Comparison of ENCODE assay signal across 13 mouse cellular contexts in the genomic region with DNA sequence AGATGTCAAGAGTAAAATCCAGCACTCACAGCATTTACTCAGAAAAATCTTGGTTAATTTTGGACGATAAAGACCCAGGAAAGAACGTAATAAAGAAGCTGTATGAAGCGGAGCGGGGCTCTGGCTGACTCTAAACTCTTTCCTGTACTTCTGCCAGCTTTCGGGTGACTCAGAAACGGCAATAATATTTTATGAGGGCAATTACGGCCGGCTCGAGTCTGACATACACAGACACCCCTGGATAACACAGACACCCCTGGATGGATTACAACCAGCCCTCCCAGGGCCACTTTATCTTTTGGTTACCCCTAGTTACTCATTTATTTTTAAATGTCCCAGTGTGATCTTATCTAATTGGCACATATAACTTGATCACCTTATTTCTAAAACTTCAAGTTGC.
DNase-seq lines count a peak whose midpoint lies in the region; ATAC-seq and TF ChIP-seq lines count a peak whose summit lies in the region.
"Had no signal": no experiment of that assay in that cellular context is flagged by ENCODE, and none has a peak within 500 bp of the region (broad histone marks: within the 10 kb centered on the region; RNA-seq: fewer than 3 reads in every experiment).

No protein-coding gene starts in this region.

- DNase-seq in adrenal gland, adult (ENCODE audit: inconsistent age in 2 of 2, low spot score in 1 of 2), result peak; percentile 63 to 90
- DNase-seq in adrenal gland, postnatal 4 days (ENCODE audit: low spot score in 2 of 2), result no peak
- no peak for DNase-seq in liver, postnatal 0 days
- peak; percentile 60 for DNase-seq in adrenal gland, postnatal 14 days
- no peak for DNase-seq in layer of hippocampus, postnatal 25 days (ENCODE audit: extremely low spot score in 1 of 2, low spot score in 1 of 2)
- no peak for DNase-seq in layer of hippocampus, postnatal 14 days (ENCODE audit: low spot score in 2 of 2)
- DNase-seq: cerebellum, adult 8-10 months; kidney, postnatal 4 days; retina, postnatal 1 day had no signal

- H3K27me3 ChIP-seq in liver, embryonic 12.5 days (replicated peaks), result no peaks in the 10 kb centered on the region
- H3K27me3 ChIP-seq in liver, postnatal 0 days (ENCODE audit: insufficient read depth, low read length), result no peaks in the 10 kb centered on the region
- H3K27me3 ChIP-seq in limb, embryonic 15.5 days, result no peaks in the 10 kb centered on the region
- H3K27me3 ChIP-seq: forebrain, embryonic 15.5 days had no signal

- TF ChIP-seq CTCF in liver, postnatal 0 days (IDR thresholded peaks at IDR 0.05; ENCODE audit: low read depth), result no peak

- WGBS in liver, embryonic 12.5 days (ENCODE audit: insufficient replicate concordance), result 78% methylated on average over 9 of the region's 9 CpGs
- 65% methylated on average over 9 of the region's 9 CpGs for WGBS in liver, postnatal 0 days (ENCODE audit: insufficient replicate concordance)
- 8% methylated on average over 9 of the region's 9 CpGs for WGBS in limb, embryonic 15.5 days

- H3K4me3 ChIP-seq in liver, embryonic 12.5 days, result no peak overlapping the region
- no peak overlapping the region for H3K4me3 ChIP-seq in liver, postnatal 0 days (ENCODE audit: low read depth, low read length)
- no peak overlapping the region for H3K4me3 ChIP-seq in limb, embryonic 15.5 days
- H3K4me3 ChIP-seq: forebrain, embryonic 15.5 days had no signal

- peaks cover 69% of the 10 kb centered on the region for H3K4me1 ChIP-seq in liver, embryonic 12.5 days
- H3K4me1 ChIP-seq in liver, postnatal 0 days (ENCODE audit: insufficient read depth), result peaks cover 46% of the 10 kb centered on the region
- H3K4me1 ChIP-seq in limb, embryonic 15.5 days, result peaks cover 46% of the 10 kb centered on the region

- H3K9me3 ChIP-seq in liver, embryonic 12.5 days (replicated peaks), result no peaks in the 10 kb centered on the region
- H3K9me3 ChIP-seq in liver, postnatal 0 days (ENCODE audit: low read length), result no peaks in the 10 kb centered on the region
- no peaks in the 10 kb centered on the region for H3K9me3 ChIP-seq in limb, embryonic 15.5 days
- H3K9me3 ChIP-seq: forebrain, embryonic 15.5 days had no signal

- 0 out of 2 replicates have a peak overlapping the region, but pooled peaks have one; percentile 4 for H3K4me2 ChIP-seq in liver, embryonic 12.5 days
- H3K4me2 ChIP-seq in liver, postnatal 0 days (ENCODE audit: low read depth, low read length), result no peak overlapping the region
- H3K4me2 ChIP-seq in limb, embryonic 15.5 days, result peak overlapping the region; percentile 10; the same call in 1 of the 2 replicates
- H3K4me2 ChIP-seq: forebrain, embryonic 15.5 days had no signal

- H3K36me3 ChIP-seq in liver, embryonic 12.5 days, result no peaks in the 10 kb centered on the region
- no peaks in the 10 kb centered on the region for H3K36me3 ChIP-seq in liver, postnatal 0 days (replicated peaks; ENCODE audit: insufficient read depth, low read length)
- no peaks in the 10 kb centered on the region for H3K36me3 ChIP-seq in limb, embryonic 15.5 days
- H3K36me3 ChIP-seq: forebrain, embryonic 15.5 days had no signal

- no peak for TF ChIP-seq EP300 in liver, postnatal 0 days (IDR thresholded peaks at IDR 0.05; ENCODE audit: low read depth)

- no peak overlapping the region for H3K9ac ChIP-seq in liver, embryonic 12.5 days
- no peak overlapping the region for H3K9ac ChIP-seq in liver, postnatal 0 days (replicated peaks)
- no peak overlapping the region for H3K9ac ChIP-seq in limb, embryonic 15.5 days
- H3K9ac ChIP-seq: forebrain, embryonic 15.5 days had no signal

- ATAC-seq in liver, embryonic 12.5 days, result no peak
- no peak for ATAC-seq in liver, postnatal 0 days
- ATAC-seq in limb, embryonic 15.5 days (ENCODE audit: insufficient number of reproducible peaks, low FRiP score, low TSS enrichment, low read depth), result no peak; the same call in 1 of the 2 replicates
- ATAC-seq: forebrain, embryonic 15.5 days; hindbrain, postnatal 0 days had no signal

- no peak overlapping the region for H3K27ac ChIP-seq in liver, embryonic 12.5 days
- H3K27ac ChIP-seq in liver, postnatal 0 days (ENCODE audit: low read depth), result no peak overlapping the region
- peak overlapping the region; percentile 47 for H3K27ac ChIP-seq in limb, embryonic 15.5 days
- H3K27ac ChIP-seq: forebrain, embryonic 15.5 days; hindbrain, postnatal 0 days had no signal

Comparison
In these comparisons a context has a peak if more than half of its experiments do, and no peak if none do; other contexts are left out.
1. DNase-seq: peak in adrenal gland, adult (2 of 2) and adrenal gland, postnatal 14 days (single experiment); none in adrenal gland, postnatal 4 days (0 of 2), liver, postnatal 0 days (single experiment), layer of hippocampus, postnatal 25 days (0 of 2) and layer of hippocampus, postnatal 14 days (0 of 2).